Comparison of ENCODE assay signal across 8 mouse cellular contexts in the genomic region with DNA sequence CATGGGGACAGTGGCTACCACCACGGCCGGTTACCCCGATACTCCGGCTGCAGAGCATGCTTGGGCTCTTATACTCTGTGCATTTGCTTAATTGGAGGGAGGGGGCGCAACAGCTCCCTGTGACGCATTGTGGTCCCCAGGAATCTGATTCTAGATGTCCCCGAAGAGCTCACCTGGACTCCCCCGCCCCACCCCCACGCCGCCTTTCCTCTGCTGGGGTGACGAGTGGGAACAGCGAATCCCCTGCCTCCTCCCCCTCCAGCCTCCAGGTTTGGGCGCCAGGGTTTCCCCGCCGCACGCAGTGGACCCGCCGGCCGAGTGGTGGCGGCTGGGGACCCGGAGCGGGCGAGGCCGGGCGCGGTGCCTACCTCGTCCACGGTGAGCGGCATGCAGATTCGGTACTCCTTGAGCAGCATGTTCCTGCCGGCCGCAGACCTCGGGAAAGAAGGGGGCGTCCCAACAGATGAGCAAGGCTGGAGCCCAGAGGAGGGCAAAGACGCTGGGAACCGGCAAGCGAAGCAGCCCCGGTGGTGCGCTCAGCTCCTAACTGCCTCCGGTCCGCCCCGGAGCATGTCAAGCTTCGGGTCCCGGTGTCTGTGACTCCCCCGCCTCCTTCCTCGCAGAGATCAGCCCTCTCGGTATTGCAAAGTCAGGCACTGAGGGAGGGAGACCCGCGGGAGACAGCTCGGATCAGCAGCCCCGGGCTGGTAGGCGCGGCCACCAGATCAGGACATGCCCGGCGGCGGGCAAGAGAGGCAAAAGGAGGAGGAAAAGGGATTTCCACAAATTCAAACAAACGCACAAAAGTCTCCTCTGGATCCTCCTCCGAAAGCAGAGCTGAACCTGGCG. TPM values are rescaled to one million over a fixed set of nuclear protein-coding genes. Genes with fewer than 3 reads are reported as not detected.
A peak's percentile ranks its signal among the peaks of the same experiment; 100 is the strongest.
DNase-seq lines count a peak whose midpoint lies in the region; ATAC-seq and TF ChIP-seq lines count a peak whose summit lies in the region.

No protein-coding gene starts in this region.

- H3K9me3 ChIP-seq in forebrain, embryonic 14.5 days (replicated peaks; ENCODE audit: control insufficient read depth, low read length), result no peaks in the 10 kb centered on the region
- no peaks in the 10 kb centered on the region for H3K9me3 ChIP-seq in liver, postnatal 0 days (ENCODE audit: low read length)
- no peaks in the 10 kb centered on the region for H3K9me3 ChIP-seq in neural tube, embryonic 14.5 days (ENCODE audit: control insufficient read depth, low read length)

- peak; percentile 59 for ATAC-seq in forebrain, embryonic 14.5 days
- peak; percentile 44 for ATAC-seq in liver, postnatal 0 days
- ATAC-seq in neural tube, embryonic 14.5 days (ENCODE audit: low read depth), result peak; percentile 50

- peak; percentile 19 for TF ChIP-seq CTCF in liver, postnatal 0 days (IDR thresholded peaks at IDR 0.05; ENCODE audit: low read depth)

- intact Hi-C loops in heart, postnatal 10 days (cut with DNase I), result loop anchor here (1.0 to 5.0 kb wide), 6 partner anchors 52 to 255 kb away; no protein-coding TSS in a partner anchor

- peak overlapping the region; percentile 89 for H3K4me3 ChIP-seq in forebrain, embryonic 14.5 days (ENCODE audit: low read depth, low read length)
- H3K4me3 ChIP-seq in liver, postnatal 0 days (ENCODE audit: low read depth, low read length), result peak overlapping the region; percentile 89
- peak overlapping the region; percentile 84 for H3K4me3 ChIP-seq in neural tube, embryonic 14.5 days (ENCODE audit: low read depth, low read length)

- peak overlapping the region; percentile 72 for H3K4me2 ChIP-seq in forebrain, embryonic 14.5 days (ENCODE audit: low read length)
- peak overlapping the region; percentile 86 for H3K4me2 ChIP-seq in liver, postnatal 0 days (ENCODE audit: low read depth, low read length)
- peak overlapping the region; percentile 50 for H3K4me2 ChIP-seq in neural tube, embryonic 14.5 days (ENCODE audit: low read depth, low read length)

- peaks cover 14% of the 10 kb centered on the region for H3K4me1 ChIP-seq in forebrain, embryonic 14.5 days (ENCODE audit: control insufficient read depth, insufficient read depth, low read length)
- peaks cover 31% of the 10 kb centered on the region for H3K4me1 ChIP-seq in liver, postnatal 0 days (ENCODE audit: insufficient read depth)
- peaks cover 7% of the 10 kb centered on the region; the same call in 1 of the 2 replicates for H3K4me1 ChIP-seq in neural tube, embryonic 14.5 days (ENCODE audit: control insufficient read depth, insufficient read depth, low read length)

- H3K36me3 ChIP-seq in forebrain, embryonic 14.5 days (ENCODE audit: control insufficient read depth, insufficient read depth, low read length), result no peaks in the 10 kb centered on the region
- H3K36me3 ChIP-seq in liver, postnatal 0 days (replicated peaks; ENCODE audit: insufficient read depth, low read length), result no peaks in the 10 kb centered on the region
- H3K36me3 ChIP-seq in neural tube, embryonic 14.5 days (ENCODE audit: control insufficient read depth, insufficient read depth, low read length), result no peaks in the 10 kb centered on the region

- no peaks in the 10 kb centered on the region for H3K27me3 ChIP-seq in forebrain, embryonic 14.5 days (replicated peaks; ENCODE audit: control insufficient read depth, insufficient read depth, low read length)
- no peaks in the 10 kb centered on the region for H3K27me3 ChIP-seq in liver, postnatal 0 days (ENCODE audit: insufficient read depth, low read length)
- H3K27me3 ChIP-seq in neural tube, embryonic 14.5 days (ENCODE audit: control insufficient read depth, insufficient read depth, low read length), result peaks cover 2% of the 10 kb centered on the region; the same call in 1 of the 2 replicates

- peak overlapping the region; percentile 91 for H3K27ac ChIP-seq in forebrain, embryonic 14.5 days (ENCODE audit: low read depth, low read length)
- peak overlapping the region; percentile 96 for H3K27ac ChIP-seq in liver, postnatal 0 days (ENCODE audit: low read depth)
- peak overlapping the region; percentile 80 for H3K27ac ChIP-seq in neural tube, embryonic 14.5 days (ENCODE audit: low read depth, low read length)

- peak overlapping the region; percentile 90 for H3K9ac ChIP-seq in forebrain, embryonic 14.5 days (ENCODE audit: low read length)
- peak overlapping the region; percentile 90 for H3K9ac ChIP-seq in liver, postnatal 0 days (replicated peaks)
- H3K9ac ChIP-seq in neural tube, embryonic 14.5 days (replicated peaks; ENCODE audit: low read depth, low read length), result peak overlapping the region; percentile 85

- under 1% methylated on average over 56 of the region's 59 CpGs for WGBS in forebrain, embryonic 14.5 days
- 0% methylated on average over 56 of the region's 59 CpGs for WGBS in liver, postnatal 0 days (ENCODE audit: insufficient replicate concordance)
- WGBS in neural tube, embryonic 14.5 days, result under 1% methylated on average over 57 of the region's 59 CpGs

- TF ChIP-seq EP300 in liver, postnatal 0 days (IDR thresholded peaks at IDR 0.05; ENCODE audit: low read depth), result no peak

- peak; percentile 74 for DNase-seq in CD4-positive, CD25-positive, alpha-beta regulatory T cell, adult 2 months (ENCODE audit: low read depth, low spot score)
- peak; percentile 58 for DNase-seq in c-Kit-positive CD71-positive TER-119-positive erythroid progenitor cells, embryonic 14.5 days (ENCODE audit: low spot score)
- DNase-seq in forebrain, embryonic 14.5 days (ENCODE audit: low spot score), result peak; percentile 70
- DNase-seq in heart, postnatal 10 days, result peak; percentile 74 to 79
- peak; percentile 47 for DNase-seq in layer of hippocampus, adult 11-12 months (ENCODE audit: low spot score)
- DNase-seq in liver, postnatal 0 days, result peak; percentile 81
- DNase-seq in testis, postnatal 10 days (ENCODE audit: low spot score), result peak; percentile 77

RNA-seq across cellular contexts. Expression of a gene that starts 0.8 kb away (rescaled TPM):
- polyA plus RNA-seq in forebrain, embryonic 14.5 days (2014; fragmentation: Nextera tagmentation; extraction: Ambion mirVana), result 31.4 and 38.9 TPM in 2 replicates
- 10 to 100 TPM; 75.6 to 78.1 TPM for total RNA-seq in heart, postnatal 10 days (2021)
- polyA plus RNA-seq in liver, postnatal 0 days (2015; fragmentation: Nextera tagmentation; extraction: Ambion mirVana), result 6.8 and 9.1 TPM in 2 replicates
- polyA plus RNA-seq in neural tube, embryonic 14.5 days (2014; fragmentation: Nextera tagmentation; extraction: Ambion mirVana), result 45.2 and 51.3 TPM in 2 replicates

RNA-seq across cellular contexts. Expression of a gene that starts 9.5 kb away (rescaled TPM):
- polyA plus RNA-seq in forebrain, embryonic 14.5 days (2014; fragmentation: Nextera tagmentation; extraction: Ambion mirVana), result 171 and 177 TPM in 2 replicates
- total RNA-seq in heart, postnatal 10 days (2021), result 10 to 100 TPM; 91.0 to 91.5 TPM
- 78.8 and 79.6 TPM in 2 replicates for polyA plus RNA-seq in liver, postnatal 0 days (2015; fragmentation: Nextera tagmentation; extraction: Ambion mirVana)
- 159 and 167 TPM in 2 replicates for polyA plus RNA-seq in neural tube, embryonic 14.5 days (2014; fragmentation: Nextera tagmentation; extraction: Ambion mirVana)

Comparison
In these comparisons a context has a peak if more than half of its experiments do, and no peak if none do; other contexts are left out.
1. Peak in every context shown above with its lines: DNase-seq, ATAC-seq, H3K4me3 ChIP-seq and H3K27ac ChIP-seq.